Mouse (Mus musculus): ENCODE results near the gene a. TPM values are rescaled to one million over a fixed set of nuclear protein-coding genes. Genes with fewer than 3 reads are reported as not detected.
"Not testable (repeated sequence)": the region's sequence is repeated elsewhere in the genome, so short reads cannot be mapped to it uniquely, and the experiment has no call there.

Gene a
- polyA plus RNA-seq, 1 experiment from 2014 or later = 3.3 TPM

DNA sequence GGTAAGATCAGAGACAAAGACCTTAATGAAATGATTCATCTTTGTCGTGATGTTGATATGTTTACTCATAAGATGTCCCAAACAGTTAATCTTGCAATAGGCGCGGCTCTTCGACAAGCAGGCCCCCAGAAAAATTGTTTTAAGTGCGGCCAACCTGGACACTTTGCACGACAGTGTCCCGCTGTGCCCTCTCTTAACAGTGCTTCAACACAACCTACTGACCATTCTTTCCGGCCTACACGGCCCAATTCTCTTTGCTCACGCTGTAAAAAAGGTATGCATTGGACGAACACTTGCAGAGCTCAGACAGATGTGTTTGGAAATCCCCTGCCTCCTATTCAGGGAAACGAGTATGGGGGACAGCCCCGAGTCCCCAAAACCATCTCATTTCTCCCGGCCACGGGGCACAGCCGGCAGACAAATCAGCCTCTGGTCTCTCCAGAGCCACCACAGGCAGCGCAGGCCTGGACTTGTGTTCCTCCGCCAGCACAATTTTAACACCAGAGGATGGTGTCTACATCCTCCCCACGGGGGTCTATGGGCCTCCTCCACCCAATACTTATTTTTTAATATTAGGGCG, 229.1 kb downstream of the a start:
- not testable (repeated sequence) for H3K4me2 ChIP-seq (ENCODE audit: low read depth, low read length); H3K9me3 ChIP-seq (replicated peaks; ENCODE audit: control insufficient read depth, low read length); ATAC-seq (replicated peaks; ENCODE audit: insufficient number of reproducible peaks, low FRiP score, low TSS enrichment, low read depth); H3K4me3 ChIP-seq (ENCODE audit: low read depth, low read length); H3K27me3 ChIP-seq (ENCODE audit: control insufficient read depth, insufficient read depth, low read length); H3K27ac ChIP-seq (replicated peaks; ENCODE audit: low read depth, low read length); H3K4me1 ChIP-seq (ENCODE audit: control insufficient read depth, insufficient read depth, low read length); H3K36me3 ChIP-seq (replicated peaks; ENCODE audit: control insufficient read depth, insufficient read depth, low read depth, low read length); DNase-seq (ENCODE audit: low spot score)
- 20% methylated on average over 20 of the region's 20 CpGs for WGBS
- H3K9ac ChIP-seq (replicated peaks; ENCODE audit: low read length) = peak overlapping the region; percentile 25; the same call in 1 of the 2 replicates

DNA sequence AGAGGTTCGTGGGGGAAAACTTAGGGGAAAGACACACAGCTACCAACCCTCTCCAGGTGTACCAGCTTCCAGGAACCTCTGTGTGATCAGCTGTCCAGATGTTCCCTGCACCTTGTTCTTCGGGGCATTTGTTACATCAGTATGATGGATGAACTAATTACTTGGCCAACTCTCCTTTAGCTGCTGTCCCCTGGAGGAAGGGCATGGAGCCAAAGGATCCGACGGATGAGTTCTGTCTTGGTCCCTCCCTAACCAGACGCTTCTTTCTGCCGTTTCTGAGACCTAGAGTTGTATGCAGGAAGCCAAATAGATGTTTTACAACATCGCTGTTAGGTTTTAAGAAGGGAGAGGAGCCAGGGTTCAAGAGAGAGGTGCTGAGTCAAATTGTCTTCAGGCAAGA, 239.6 kb downstream of the a start:
- Histone ChIP-seq H3K27ac (replicated peaks; ENCODE audit: low read depth, low read length) (no peak overlapping the region), H3K4me3 (ENCODE audit: low read depth, low read length) (no peak overlapping the region), H3K9ac (replicated peaks; ENCODE audit: low read length) (no peak overlapping the region), H3K9me3 (replicated peaks; ENCODE audit: control insufficient read depth, low read length) (no peaks in the 10 kb centered on the region), H3K36me3 (replicated peaks; ENCODE audit: control insufficient read depth, insufficient read depth, low read depth, low read length) (no peaks in the 10 kb centered on the region), H3K27me3 (ENCODE audit: control insufficient read depth, insufficient read depth, low read length) (no peaks in the 10 kb centered on the region), H3K4me1 (ENCODE audit: control insufficient read depth, insufficient read depth, low read length) (no peaks in the 10 kb centered on the region), H3K4me2 (ENCODE audit: low read depth, low read length) (no peak overlapping the region)
- WGBS = 78% methylated on average over 7 of the region's 7 CpGs
- ATAC-seq (replicated peaks; ENCODE audit: insufficient number of reproducible peaks, low FRiP score, low TSS enrichment, low read depth) (no peak), DNase-seq (ENCODE audit: low spot score) (no peak)

DNA sequence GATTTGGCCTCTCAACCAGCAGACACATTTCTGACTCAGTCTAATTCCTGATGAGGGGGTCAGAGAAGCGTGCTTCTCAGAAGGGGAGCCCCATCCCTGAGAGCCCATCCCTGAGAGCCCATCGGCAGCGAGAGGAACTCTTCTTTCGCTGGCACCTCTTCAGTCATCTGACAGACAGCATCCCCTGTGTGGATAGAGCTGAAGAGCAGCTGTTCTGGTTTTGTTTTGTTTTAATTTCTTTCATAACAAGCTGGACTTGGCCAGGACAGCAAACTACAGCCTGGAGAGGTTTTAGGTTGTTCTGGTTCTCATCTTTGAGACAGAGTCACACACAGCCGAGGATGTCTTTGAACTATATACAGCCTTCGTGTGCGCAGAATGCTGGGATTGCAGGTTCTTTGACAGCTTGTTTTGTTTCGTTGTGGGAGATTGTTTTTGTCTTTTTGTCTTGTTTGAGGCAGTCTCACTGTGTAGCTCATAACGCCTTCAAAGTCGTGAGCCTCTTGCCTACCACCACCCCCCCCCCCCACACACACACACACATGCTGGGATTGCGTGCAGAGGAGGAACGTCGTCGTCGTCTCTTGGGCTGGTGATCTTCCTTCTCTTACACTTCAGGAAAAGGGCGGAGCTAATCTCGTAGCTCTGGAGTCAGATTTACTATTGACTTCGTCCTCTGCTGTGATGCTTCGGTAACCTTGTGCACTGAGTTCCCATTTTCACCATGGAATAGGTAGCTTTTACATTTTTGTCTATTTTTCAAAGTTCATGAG, 241.9 kb downstream of the a start:
- ATAC-seq (replicated peaks; ENCODE audit: insufficient number of reproducible peaks, low FRiP score, low TSS enrichment, low read depth) = no peak
- Histone ChIP-seq H3K36me3 (replicated peaks; ENCODE audit: control insufficient read depth, insufficient read depth, low read depth, low read length) (no peaks in the 10 kb centered on the region), H3K9ac (replicated peaks; ENCODE audit: low read length) (no peak overlapping the region), H3K9me3 (replicated peaks; ENCODE audit: control insufficient read depth, low read length) (no peaks in the 10 kb centered on the region), H3K4me3 (ENCODE audit: low read depth, low read length) (no peak overlapping the region), H3K27ac (replicated peaks; ENCODE audit: low read depth, low read length) (no peak overlapping the region), H3K27me3 (ENCODE audit: control insufficient read depth, insufficient read depth, low read length) (no peaks in the 10 kb centered on the region), H3K4me2 (ENCODE audit: low read depth, low read length) (no peak overlapping the region), H3K4me1 (ENCODE audit: control insufficient read depth, insufficient read depth, low read length) (no peaks in the 10 kb centered on the region)
- DNase-seq (ENCODE audit: low spot score) = no peak
- 45% methylated on average over 19 of the region's 19 CpGs for WGBS

DNA sequence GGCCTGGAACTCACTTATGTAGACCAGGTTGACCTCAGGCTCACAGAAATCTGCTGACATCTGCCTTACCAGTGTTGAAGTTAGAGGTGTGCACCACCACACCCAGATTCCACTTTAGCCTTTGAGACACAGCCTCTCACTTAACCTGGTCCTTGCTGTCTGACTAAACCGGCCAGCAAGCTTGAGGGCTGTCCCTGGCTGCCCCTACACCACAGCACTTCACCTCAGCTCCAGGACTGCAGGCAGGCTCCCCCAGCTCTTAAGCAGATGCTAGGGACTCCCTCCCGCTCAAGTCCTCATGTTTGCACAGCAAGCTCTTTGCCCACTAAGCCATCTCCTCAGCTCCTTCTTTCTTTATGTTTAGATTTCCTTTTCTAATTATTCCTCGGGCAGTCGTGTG, 248.8 kb downstream of the a start:
- Histone ChIP-seq H3K9me3 (replicated peaks; ENCODE audit: control insufficient read depth, low read length) (no peaks in the 10 kb centered on the region), H3K36me3 (replicated peaks; ENCODE audit: control insufficient read depth, insufficient read depth, low read depth, low read length) (no peaks in the 10 kb centered on the region), H3K27me3 (ENCODE audit: control insufficient read depth, insufficient read depth, low read length) (no peaks in the 10 kb centered on the region), H3K4me1 (ENCODE audit: control insufficient read depth, insufficient read depth, low read length) (no peaks in the 10 kb centered on the region), H3K4me3 (ENCODE audit: low read depth, low read length) (no peak overlapping the region), H3K4me2 (ENCODE audit: low read depth, low read length) (no peak overlapping the region), H3K9ac (replicated peaks; ENCODE audit: low read length) (no peak overlapping the region), H3K27ac (replicated peaks; ENCODE audit: low read depth, low read length) (no peak overlapping the region)
- no peak for ATAC-seq (replicated peaks; ENCODE audit: insufficient number of reproducible peaks, low FRiP score, low TSS enrichment, low read depth)
- 56% methylated on average over 4 of the region's 4 CpGs for WGBS
- no peak for DNase-seq (ENCODE audit: low spot score)

DNA sequence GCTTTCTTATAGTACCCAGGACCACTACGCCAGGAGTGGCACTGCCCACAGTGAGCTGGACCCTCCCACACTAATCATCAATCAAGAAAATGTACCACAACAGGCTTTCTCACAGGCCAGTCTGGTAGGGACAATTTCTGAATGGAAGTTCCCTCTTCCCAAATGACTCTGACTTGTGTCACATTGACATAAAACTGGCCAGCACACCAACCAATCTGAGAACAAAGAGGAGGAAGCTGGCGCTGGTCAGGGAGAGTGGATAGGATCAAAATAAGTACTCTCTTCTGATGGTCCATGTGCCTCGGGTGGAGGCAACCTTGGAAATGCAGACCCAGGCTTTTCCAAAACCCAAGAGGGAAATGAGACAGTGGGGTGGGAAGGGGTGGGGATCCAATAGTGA, 253.3 kb downstream of the a start:
- H3K4me3 ChIP-seq (ENCODE audit: low read depth, low read length) = no peak overlapping the region
- no peak overlapping the region for H3K27ac ChIP-seq (replicated peaks; ENCODE audit: low read depth, low read length)
- H3K36me3 ChIP-seq (replicated peaks; ENCODE audit: control insufficient read depth, insufficient read depth, low read depth, low read length) = no peaks in the 10 kb centered on the region
- DNase-seq (ENCODE audit: low spot score) (no peak), ATAC-seq (replicated peaks; ENCODE audit: insufficient number of reproducible peaks, low FRiP score, low TSS enrichment, low read depth) (no peak)
- no peak overlapping the region for H3K4me2 ChIP-seq (ENCODE audit: low read depth, low read length)
- no peak overlapping the region for H3K9ac ChIP-seq (replicated peaks; ENCODE audit: low read length)
- H3K4me1 ChIP-seq (ENCODE audit: control insufficient read depth, insufficient read depth, low read length) = no peaks in the 10 kb centered on the region; the same call in 1 of the 2 replicates
- no peaks in the 10 kb centered on the region for H3K27me3 ChIP-seq (ENCODE audit: control insufficient read depth, insufficient read depth, low read length)
- no peaks in the 10 kb centered on the region for H3K9me3 ChIP-seq (replicated peaks; ENCODE audit: control insufficient read depth, low read length)
- 83% methylated on average over 3 of the region's 3 CpGs for WGBS

DNA sequence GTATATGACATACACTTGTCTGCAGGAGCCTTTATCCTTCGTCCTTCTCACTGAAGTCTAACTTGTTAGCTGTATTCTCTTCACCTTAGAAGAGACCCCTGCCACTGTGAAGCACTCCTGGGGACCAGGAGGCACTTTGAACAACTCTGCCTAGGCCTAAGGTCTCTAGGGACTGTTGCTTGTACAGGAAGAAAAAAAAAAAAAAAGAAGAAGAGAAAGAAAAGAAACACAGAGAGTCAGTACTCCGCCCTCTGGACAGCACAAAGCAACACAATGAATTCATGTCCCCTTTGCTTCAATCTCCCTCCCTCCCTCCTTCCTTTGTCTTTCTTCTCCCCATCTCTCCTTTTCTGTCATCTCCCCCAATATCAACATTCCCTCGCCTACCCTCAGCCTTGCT, 253.9 kb downstream of the a start:
- Histone ChIP-seq H3K4me2 (ENCODE audit: low read depth, low read length) (no peak overlapping the region), H3K4me1 (ENCODE audit: control insufficient read depth, insufficient read depth, low read length) (no peaks in the 10 kb centered on the region; the same call in 1 of the 2 replicates), H3K36me3 (replicated peaks; ENCODE audit: control insufficient read depth, insufficient read depth, low read depth, low read length) (no peaks in the 10 kb centered on the region), H3K9me3 (replicated peaks; ENCODE audit: control insufficient read depth, low read length) (no peaks in the 10 kb centered on the region), H3K27me3 (ENCODE audit: control insufficient read depth, insufficient read depth, low read length) (no peaks in the 10 kb centered on the region), H3K27ac (replicated peaks; ENCODE audit: low read depth, low read length) (no peak overlapping the region), H3K4me3 (ENCODE audit: low read depth, low read length) (no peak overlapping the region), H3K9ac (replicated peaks; ENCODE audit: low read length) (no peak overlapping the region)
- ATAC-seq (replicated peaks; ENCODE audit: insufficient number of reproducible peaks, low FRiP score, low TSS enrichment, low read depth) (no peak), DNase-seq (ENCODE audit: low spot score) (no peak)
- WGBS = 77% methylated on average over 3 of the region's 3 CpGs

DNA sequence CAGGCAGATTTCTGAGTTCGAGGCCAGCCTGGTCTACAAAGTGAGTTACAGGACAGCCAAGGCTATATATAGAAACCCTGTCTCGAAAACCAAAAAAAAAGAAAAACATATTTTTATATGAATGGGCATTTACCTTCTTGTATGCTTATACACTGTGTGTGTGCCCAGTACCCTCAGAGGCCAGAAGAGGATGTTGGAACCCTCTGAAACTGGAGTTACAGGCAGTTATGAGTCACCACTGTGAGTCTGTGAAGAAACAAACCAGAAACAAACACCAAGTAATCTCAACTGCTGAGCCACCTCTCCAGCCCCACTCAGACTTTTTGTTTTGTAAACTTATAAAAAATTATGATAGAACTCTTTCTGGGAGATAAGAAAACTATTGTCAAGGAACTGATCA, 255.6 kb downstream of the a start:
- ATAC-seq (replicated peaks; ENCODE audit: insufficient number of reproducible peaks, low FRiP score, low TSS enrichment, low read depth) (no peak), DNase-seq (ENCODE audit: low spot score) (no peak)
- H3K4me2 ChIP-seq (ENCODE audit: low read depth, low read length) = no peak overlapping the region
- H3K27me3 ChIP-seq (ENCODE audit: control insufficient read depth, insufficient read depth, low read length) = no peaks in the 10 kb centered on the region
- H3K36me3 ChIP-seq (replicated peaks; ENCODE audit: control insufficient read depth, insufficient read depth, low read depth, low read length) = no peaks in the 10 kb centered on the region
- 94% methylated on average over 2 of the region's 2 CpGs for WGBS
- no peaks in the 10 kb centered on the region; the same call in 1 of the 2 replicates for H3K4me1 ChIP-seq (ENCODE audit: control insufficient read depth, insufficient read depth, low read length)
- H3K9ac ChIP-seq (replicated peaks; ENCODE audit: low read length) = no peak overlapping the region
- H3K27ac ChIP-seq (replicated peaks; ENCODE audit: low read depth, low read length) = no peak overlapping the region
- H3K4me3 ChIP-seq (ENCODE audit: low read depth, low read length) = no peak overlapping the region
- no peaks in the 10 kb centered on the region for H3K9me3 ChIP-seq (replicated peaks; ENCODE audit: control insufficient read depth, low read length)

DNA sequence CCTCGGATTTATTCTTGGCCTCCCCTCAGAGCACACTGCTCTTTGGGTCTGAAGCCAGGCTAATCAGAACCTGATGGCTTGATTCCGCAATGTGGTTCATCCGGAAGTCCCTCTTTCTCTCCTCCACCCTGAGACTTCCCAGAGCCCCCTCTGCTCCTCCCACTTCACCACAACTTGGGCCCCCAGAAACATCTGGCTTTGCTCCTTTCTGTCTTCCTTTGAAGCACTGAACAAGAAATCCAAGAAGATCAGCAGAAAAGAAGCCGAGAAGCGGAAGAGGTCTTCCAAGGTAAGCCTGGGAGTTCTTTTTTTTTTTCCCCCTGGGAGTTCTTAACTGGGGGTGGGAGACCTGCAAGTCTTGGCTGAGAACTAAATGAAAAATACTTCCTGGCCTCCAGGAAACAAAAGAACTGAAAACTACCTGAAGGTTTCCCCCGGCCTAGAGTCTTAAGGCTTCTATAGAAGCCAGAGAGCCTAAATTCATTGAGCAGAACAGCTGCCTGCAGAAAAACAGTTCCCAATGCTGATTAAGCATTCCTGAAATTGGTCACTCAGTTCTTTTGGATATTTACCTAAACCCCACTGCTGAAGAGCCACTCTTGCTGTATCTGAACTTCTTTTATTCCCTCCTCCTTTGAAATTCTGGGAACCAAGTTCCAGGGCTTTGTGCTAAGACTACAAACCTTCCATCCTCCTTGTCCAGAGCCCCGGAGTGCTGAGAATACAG, 256.4 kb downstream of the a start:
- 40% methylated on average over 7 of the region's 7 CpGs for WGBS
- peak overlapping the region; percentile 17; the same call in 1 of the 2 replicates for H3K4me2 ChIP-seq (ENCODE audit: low read depth, low read length)

More for the DNA sequence above, 256.4 kb downstream of the a start:
- no peaks in the 10 kb centered on the region for H3K9me3 ChIP-seq (replicated peaks; ENCODE audit: control insufficient read depth, low read length)
- no peaks in the 10 kb centered on the region for H3K36me3 ChIP-seq (replicated peaks; ENCODE audit: control insufficient read depth, insufficient read depth, low read depth, low read length)
- no peak for ATAC-seq (replicated peaks; ENCODE audit: insufficient number of reproducible peaks, low FRiP score, low TSS enrichment, low read depth)
- peak overlapping the region; percentile 54; the same call in 1 of the 2 replicates for H3K27ac ChIP-seq (replicated peaks; ENCODE audit: low read depth, low read length)
- peak; percentile 85 for DNase-seq (ENCODE audit: low spot score)
- no peaks in the 10 kb centered on the region for H3K27me3 ChIP-seq (ENCODE audit: control insufficient read depth, insufficient read depth, low read length)
- no peak overlapping the region for H3K4me3 ChIP-seq (ENCODE audit: low read depth, low read length)
- H3K9ac ChIP-seq (replicated peaks; ENCODE audit: low read length) = no peak overlapping the region; the same call in 1 of the 2 replicates
- no peaks in the 10 kb centered on the region; the same call in 1 of the 2 replicates for H3K4me1 ChIP-seq (ENCODE audit: control insufficient read depth, insufficient read depth, low read length)

Data from embryonic facial prominence, embryonic 11.5 days (tissue).